Mouse (Mus musculus) CH12.LX (cell line): ENCODE results near the gene Grid1. TPM values are rescaled to one million over a fixed set of nuclear protein-coding genes. Genes with fewer than 3 reads are reported as not detected.
A peak's percentile ranks its signal among the peaks of the same experiment; 100 is the strongest.

Experiments used
- DNase-seq: peaks from one replicate; pipeline ENCODE4 v3.0.0-alpha.2; 2013; ENCODE audit errors: extremely low read depth
- H3K27ac ChIP-seq: 2 replicates; pipeline ENCODE4 v1.5.1; 2012; ENCODE audit warnings: low read depth, mild to moderate bottlenecking, control low read depth, moderate library complexity; ENCODE audit not compliant: insufficient read depth
- H3K27me3 ChIP-seq: replicated peaks from 2 replicates; pipeline ENCODE3; 2012; ENCODE audit warnings: inconsistent platforms
- H3K36me3 ChIP-seq, 2 experiments: replicated peaks in 1 of 2; 2 replicates each; pipeline versions ENCODE3 to v1.6.1; 2012; ENCODE audit warnings: inconsistent platforms in 1 of 2, low read length in 1 of 2, mild to moderate bottlenecking in 1 of 2, mixed read lengths in 1 of 2, moderate library complexity in 1 of 2; ENCODE audit not compliant: control insufficient read depth in 1 of 2, insufficient read depth in 1 of 2
- H3K4me1 ChIP-seq, 2 experiments: 2 replicates each; pipeline ENCODE4 v1.6.1; 2012; ENCODE audit warnings: inconsistent platforms in 1 of 2, moderate library complexity in 1 of 2; ENCODE audit not compliant: insufficient read depth in 2 of 2, control insufficient read depth in 1 of 2
- H3K4me2 ChIP-seq: 2 replicates; pipeline ENCODE4 v1.6.1; 2012; ENCODE audit warnings: low read depth, mild to moderate bottlenecking, control low read depth; ENCODE audit not compliant: poor library complexity, insufficient read depth, severe bottlenecking
- H3K4me3 ChIP-seq, 3 experiments: fragments of 150-350 bp in 1 of 3; sonication (generic) in 1 of 3; replicated peaks in 1 of 3; 2 replicates each; pipeline versions ENCODE3 to v1.5.1; 2011 to 2012; ENCODE audit warnings: low read depth in 2 of 3, low read length in 2 of 3, mild to moderate bottlenecking in 2 of 3, moderate library complexity in 2 of 3, control low read depth in 1 of 3, improper control_type of control experiment in 1 of 3, inconsistent platforms in 1 of 3, mixed read lengths in 1 of 3; ENCODE audit not compliant: poor library complexity in 1 of 3
- H3K79me2 ChIP-seq: replicated peaks from 2 replicates; pipeline ENCODE4 v1.6.1; 2012; ENCODE audit warnings: mild to moderate bottlenecking, moderate library complexity; ENCODE audit not compliant: control insufficient read depth, poor library complexity, insufficient read depth, severe bottlenecking; ENCODE audit errors: extremely low read depth
- H3K9ac ChIP-seq: 2 replicates; pipeline ENCODE4 v1.6.1; 2012; ENCODE audit warnings: low read depth, mild to moderate bottlenecking, control low read depth, moderate library complexity; ENCODE audit not compliant: insufficient read depth
- H3K9me3 ChIP-seq: replicated peaks from 2 replicates; pipeline ENCODE3; 2012; ENCODE audit warnings: low read length, inconsistent platforms, mixed read lengths
- E2F4 ChIP-seq: IDR thresholded peaks from 2 replicates; pipeline ENCODE4 v1.6.1; 2011; ENCODE audit warnings: low read depth, low read length, improper control_type of control experiment; ENCODE audit not compliant: insufficient replicate concordance
- EP300 ChIP-seq: IDR thresholded peaks from 2 replicates; pipeline ENCODE4 v1.6.1; 2011; ENCODE audit warnings: low read length, improper control_type of control experiment
- HCFC1 ChIP-seq: IDR thresholded peaks from 2 replicates; pipeline ENCODE4 v1.6.1; 2012; ENCODE audit warnings: low read depth, mild to moderate bottlenecking, inconsistent platforms, low read length, improper control_type of control experiment
- IRF4 ChIP-seq: IDR thresholded peaks from 2 replicates; pipeline ENCODE4 v1.6.1; 2014; ENCODE audit warnings: low read depth, mild to moderate bottlenecking, inconsistent platforms, low read length, improper control_type of control experiment
- MAFK ChIP-seq: IDR thresholded peaks from 2 replicates; pipeline ENCODE4 v1.6.1; 2011; ENCODE audit warnings: low read length, improper control_type of control experiment; ENCODE audit not compliant: insufficient replicate concordance
- MAX ChIP-seq: IDR thresholded peaks from 2 replicates; pipeline ENCODE4 v1.6.1; 2011; ENCODE audit warnings: low read length, improper control_type of control experiment
- MAZ ChIP-seq: IDR thresholded peaks from 2 replicates; pipeline ENCODE4 v1.6.1; 2012; ENCODE audit warnings: low read depth, mild to moderate bottlenecking, inconsistent platforms, low read length, improper control_type of control experiment, moderate library complexity
- MXI1 ChIP-seq: IDR thresholded peaks from 2 replicates; pipeline ENCODE4 v1.6.1; 2011; ENCODE audit warnings: mild to moderate bottlenecking, low read depth, low read length, improper control_type of control experiment
- NELFE ChIP-seq: IDR thresholded peaks from 2 replicates; pipeline ENCODE4 v1.6.1; 2011; ENCODE audit warnings: low read depth, low read length, improper control_type of control experiment
- POLR2A ChIP-seq: IDR thresholded peaks from 2 replicates; pipeline ENCODE4 v1.6.1; 2011; ENCODE audit warnings: low read depth, mild to moderate bottlenecking, improper control_type of control experiment, low read length
- SMC3 ChIP-seq: IDR thresholded peaks from 2 replicates; pipeline ENCODE4 v1.6.1; 2011; ENCODE audit warnings: low read depth, low read length, improper control_type of control experiment
- TBP ChIP-seq: conservative IDR thresholded peaks from 2 replicates; pipeline ENCODE4 v1.6.1; 2011; ENCODE audit warnings: low read depth, low read length, improper control_type of control experiment
- TCF12 ChIP-seq: IDR thresholded peaks from 2 replicates; pipeline ENCODE4 v1.6.1; 2014; ENCODE audit warnings: low read depth, mild to moderate bottlenecking, inconsistent platforms, low read length, improper control_type of control experiment
- ZMIZ1 ChIP-seq: IDR thresholded peaks from 2 replicates; pipeline ENCODE4 v1.6.1; 2012; ENCODE audit warnings: low read depth, mild to moderate bottlenecking, inconsistent platforms, low read length, improper control_type of control experiment
- dilution Hi-C: fragments of 300-500 bp; cut with MboI; formaldehyde crosslinking; loops from 2 replicates; pipeline ENCODE4 v1.14.3; 2020; ENCODE audit warnings: low sequenced_read_pairs; ENCODE audit not compliant: extremely low pct_unique_long_range_greater_than_20kb, extremely low pct_ligation_motif_present
- in situ Hi-C: fragments of 300-500 bp; cut with MboI; formaldehyde crosslinking; loops from 3 replicates; pipeline ENCODE4 v1.14.3; 2019; ENCODE audit warnings: low sequenced_read_pairs, low pct_ligation_motif_present, low pct_unique_long_range_greater_than_20kb, mixed read lengths
- polyA plus RNA-seq: library from polyadenylated mRNA; unstranded; fragments of >175 nt; gene quantifications from 2 replicates; pipeline ENCODE4 v1.2.1, GENCODE M21; 2012; ENCODE audit warnings: low read depth; ENCODE audit not compliant: insufficient read length
- total RNA-seq, 2 experiments: library from RNA; depleted of rRNA; stranded (reverse); fragments of 300-350 nt in 1 of 2; fragments of >200 nt in 1 of 2; gene quantifications; 2 replicates each; pipeline ENCODE4 v1.2.3; 2012 to 2014

The Grid1 gene
- total and polyA plus RNA-seq, 3 experiments: not detected

DNA sequence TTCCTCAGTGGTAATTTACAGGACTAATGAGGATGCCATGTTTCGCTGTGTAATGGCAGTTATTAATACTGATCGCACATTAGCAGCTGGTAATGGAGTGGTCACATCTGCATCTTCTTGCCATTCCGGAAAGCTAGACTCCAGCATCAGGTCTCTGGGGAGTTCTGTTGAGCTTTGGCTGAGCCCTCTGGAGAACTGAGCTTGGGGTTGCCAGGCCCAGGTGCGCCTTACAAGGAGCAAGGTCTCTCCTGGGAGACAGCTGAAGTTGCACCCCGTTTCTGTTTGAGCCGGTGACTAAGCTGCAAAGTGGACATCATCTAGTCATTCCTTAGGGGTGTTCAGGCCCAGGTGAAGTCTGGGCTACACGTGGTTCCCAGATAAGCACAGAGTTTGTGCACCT is 186.8 kb downstream of the Grid1 start:
- Histone ChIP-seq H3K9ac (no peak overlapping the region), H3K27ac (no peak overlapping the region), H3K79me2 (no peaks in the 10 kb centered on the region), H3K36me3 (no peaks in the 10 kb centered on the region)
- TF ChIP-seq MAFK (no peak), MAX (peak; percentile 31; the same call in 1 of the 2 replicates)
- TF ChIP-seq, all 38 proteins: peak for 1
- Histone ChIP-seq H3K4me2 (peak overlapping the region; percentile 32), H3K9me3 (no peaks in the 10 kb centered on the region), H3K4me3 (no peak overlapping the region), H3K27me3 (no peaks in the 10 kb centered on the region), H3K4me1 (peaks cover 4 to 54% of the 10 kb centered on the region in 2 experiments)
- peak; percentile 52 for DNase-seq
- in situ Hi-C loops (no loop called here), dilution Hi-C loops (no loop called here)

DNA sequence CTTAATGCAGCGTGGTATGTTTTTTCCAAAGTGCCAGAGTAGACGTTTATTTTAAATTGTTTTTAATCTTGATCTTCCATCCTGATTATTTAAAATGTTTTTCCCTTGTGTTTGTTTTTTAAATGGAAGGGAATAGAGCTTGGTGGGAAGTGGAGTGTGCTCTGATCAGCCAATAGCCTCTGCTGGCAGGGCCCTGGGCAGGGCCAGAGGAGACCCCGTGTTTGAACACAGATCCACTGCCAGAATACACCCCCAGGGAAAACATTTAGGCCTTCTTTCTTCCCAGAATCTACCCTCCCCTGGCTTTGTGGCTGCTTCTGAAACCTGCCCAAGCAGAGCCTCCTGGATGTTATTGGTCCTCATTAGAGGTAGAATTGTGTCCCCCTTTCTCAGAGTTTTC is 188.8 kb downstream of the Grid1 start:
- TF ChIP-seq IRF4 (no peak), TCF12 (no peak), MAZ (no peak), HCFC1 (no peak), E2F4 (no peak), POLR2A (no peak), EP300 (no peak), ZMIZ1 (no peak), NELFE (no peak), SMC3 (no peak)
- Histone ChIP-seq H3K4me3 (no peak overlapping the region), H3K27ac (no peak overlapping the region), H3K36me3 (no peaks in the 10 kb centered on the region), H3K27me3 (no peaks in the 10 kb centered on the region), H3K4me1 (peaks cover 4 to 73% of the 10 kb centered on the region in 2 experiments), H3K79me2 (no peaks in the 10 kb centered on the region), H3K9ac (no peak overlapping the region), H3K4me2 (no peak overlapping the region), H3K9me3 (no peaks in the 10 kb centered on the region)
- in situ Hi-C loops: no loop called here
- DNase-seq: no peak
- dilution Hi-C loops: no loop called here

DNA sequence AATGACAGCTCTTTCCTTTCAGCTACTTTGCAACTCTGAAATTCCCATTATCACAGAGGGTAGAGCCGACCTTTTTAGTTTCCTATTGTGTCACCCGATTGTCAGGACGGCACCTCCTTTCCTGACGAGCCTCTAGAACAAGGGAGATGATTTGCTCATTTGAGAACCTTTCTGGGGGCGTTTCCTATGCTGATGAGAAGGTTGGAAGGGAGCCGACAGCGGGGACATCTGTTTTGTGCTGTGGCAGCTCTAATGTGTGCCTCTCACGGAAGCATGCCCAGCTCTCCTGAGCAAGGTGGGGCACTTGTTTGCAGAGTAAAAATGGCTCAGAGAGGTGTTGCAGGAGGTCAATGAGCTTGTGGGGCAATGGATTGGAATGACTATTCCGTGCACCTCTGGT is 189.2 kb downstream of the Grid1 start:
- Histone ChIP-seq H3K4me1 (peaks cover 4 to 77% of the 10 kb centered on the region in 2 experiments), H3K9me3 (no peaks in the 10 kb centered on the region), H3K4me2 (no peak overlapping the region), H3K27ac (no peak overlapping the region), H3K9ac (no peak overlapping the region), H3K79me2 (no peaks in the 10 kb centered on the region), H3K27me3 (no peaks in the 10 kb centered on the region), H3K4me3 (no peak overlapping the region), H3K36me3 (no peaks in the 10 kb centered on the region)
- TF ChIP-seq IRF4 (no peak), TBP (no peak), MAZ (no peak), MXI1 (no peak)
- dilution Hi-C loops (no loop called here), in situ Hi-C loops (no loop called here)
- no peak for DNase-seq
